Mouse (Mus musculus) embryonic facial prominence, embryonic 14.5 days (tissue): ENCODE results near the gene Glo1. TPM values are rescaled to one million over a fixed set of nuclear protein-coding genes. Genes with fewer than 3 reads are reported as not detected.

Experiments
- ATAC-seq: fragments of 200-750 bp; cut with Nextera tagmentation; 2 replicates; pipeline ENCODE4 v1.8.0; 2017; ENCODE audit warnings: low read depth, moderate number of reproducible peaks, moderate TSS enrichment
- DNase-seq: peaks from one replicate; pipeline ENCODE4 v3.0.0-alpha.2; 2015; ENCODE audit warnings: low spot score
- H3K27ac ChIP-seq: fragments of 300-500 bp; sonication (generic); replicated peaks from 2 replicates; pipeline ENCODE4 v1.5.1; 2014; ENCODE audit warnings: low read depth, mild to moderate bottlenecking, low read length, moderate library complexity
- H3K27me3 ChIP-seq: fragments of 300-500 bp; sonication (generic); replicated peaks from 2 replicates; pipeline ENCODE4 v1.6.1; 2014; ENCODE audit warnings: low read length; ENCODE audit not compliant: control insufficient read depth, insufficient read depth
- H3K36me3 ChIP-seq: fragments of 300-500 bp; sonication (generic); 2 replicates; pipeline ENCODE4 v1.6.1; 2014; ENCODE audit warnings: low read length, mixed read lengths; ENCODE audit not compliant: control insufficient read depth, insufficient read depth
- H3K4me1 ChIP-seq: fragments of 300-500 bp; sonication (generic); 2 replicates; pipeline ENCODE4 v1.6.1; 2014; ENCODE audit warnings: antibody characterized with exemption, low read length; ENCODE audit not compliant: control insufficient read depth, insufficient read depth
- H3K4me2 ChIP-seq: fragments of 300-500 bp; sonication (generic); 2 replicates; pipeline ENCODE4 v1.6.1; 2014; ENCODE audit warnings: low read depth, mild to moderate bottlenecking, low read length, moderate library complexity, mixed read lengths
- H3K4me3 ChIP-seq: fragments of 300-500 bp; sonication (generic); 2 replicates; pipeline ENCODE4 v1.5.1; 2014; ENCODE audit warnings: low read depth, mild to moderate bottlenecking, low read length
- H3K9ac ChIP-seq: fragments of 300-500 bp; sonication (generic); 2 replicates; pipeline ENCODE4 v1.6.1; 2014; ENCODE audit warnings: low read depth, mild to moderate bottlenecking, low read length, moderate library complexity, mixed read lengths
- H3K9me3 ChIP-seq: fragments of 300-500 bp; sonication (generic); 2 replicates; pipeline ENCODE4 v1.6.1; 2016; ENCODE audit warnings: low read length; ENCODE audit not compliant: control insufficient read depth
- WGBS: fragments of 180-500 bp; shearing (Covaris S2); extraction: QIAGEN DNeasy Blood & Tissue Kit; methylation state at CpG from one replicate; pipeline ENCODE4 v1.1.7; 2014; 5-methylcytosine and 5-hydroxymethylcytosine counted together
- polyA plus RNA-seq: library from polyadenylated mRNA; unstranded; fragments of >200 nt; fragmentation: Nextera tagmentation; extraction: Ambion mirVana; gene quantifications from 2 replicates; pipeline ENCODE4 v1.2.1, GENCODE M21; 2014

The Glo1 gene
- polyA plus RNA-seq, 1 experiment from 2014 or later: 214 TPM

- no peak for DNase-seq
- H3K27me3 ChIP-seq: no peaks in the 10 kb centered on the region
- no peak overlapping the region for H3K4me3 ChIP-seq
- WGBS: 64% methylated on average over 4 of the region's 4 CpGs
- no peak overlapping the region for H3K27ac ChIP-seq
- H3K36me3 ChIP-seq: no peaks in the 10 kb centered on the region
- ATAC-seq: no peak
- no peak overlapping the region for H3K9ac ChIP-seq
- no peak overlapping the region for H3K4me2 ChIP-seq
- no peaks in the 10 kb centered on the region for H3K9me3 ChIP-seq
- no peaks in the 10 kb centered on the region for H3K4me1 ChIP-seq
Observed at GRCm38 (mm10) chr17:30621450-30621849, 5.2 kb downstream of the Glo1 start.

GRCm38 (mm10) chr17:30620548-30620947, 6.1 kb downstream of the Glo1 start:
- Histone ChIP-seq H3K9ac (no peak overlapping the region), H3K4me3 (no peak overlapping the region), H3K36me3 (no peaks in the 10 kb centered on the region), H3K27me3 (no peaks in the 10 kb centered on the region), H3K27ac (no peak overlapping the region), H3K4me1 (no peaks in the 10 kb centered on the region), H3K9me3 (no peaks in the 10 kb centered on the region), H3K4me2 (no peak overlapping the region)
- WGBS: 66% methylated on average over 2 of the region's 2 CpGs
- ATAC-seq: no peak
- no peak for DNase-seq

- Histone ChIP-seq H3K9ac (no peak overlapping the region), H3K9me3 (no peaks in the 10 kb centered on the region), H3K4me3 (no peak overlapping the region), H3K36me3 (no peaks in the 10 kb centered on the region), H3K27ac (no peak overlapping the region), H3K27me3 (no peaks in the 10 kb centered on the region), H3K4me2 (no peak overlapping the region), H3K4me1 (no peaks in the 10 kb centered on the region)
- ATAC-seq (no peak), DNase-seq (peak; percentile 26)
- WGBS: 36% methylated on average over 2 of the region's 2 CpGs
Observed at GRCm38 (mm10) chr17:30619153-30619552, 7.5 kb downstream of the Glo1 start.

GRCm38 (mm10) chr17:30618136-30618891, 8.4 kb downstream of the Glo1 start:
- 84% methylated on average over 3 of the region's 3 CpGs for WGBS
- Histone ChIP-seq H3K36me3 (no peaks in the 10 kb centered on the region), H3K27ac (no peak overlapping the region), H3K9ac (no peak overlapping the region), H3K9me3 (no peaks in the 10 kb centered on the region), H3K4me1 (no peaks in the 10 kb centered on the region), H3K27me3 (no peaks in the 10 kb centered on the region), H3K4me3 (no peak overlapping the region), H3K4me2 (no peak overlapping the region)
- no peak for ATAC-seq
- no peak for DNase-seq

- H3K27me3 ChIP-seq: no peaks in the 10 kb centered on the region
- H3K4me1 ChIP-seq: peaks cover 4% of the 10 kb centered on the region
- H3K36me3 ChIP-seq: no peaks in the 10 kb centered on the region
- no peak for ATAC-seq
- no peak overlapping the region for H3K4me3 ChIP-seq
- H3K27ac ChIP-seq: no peak overlapping the region
- DNase-seq: no peak
- no peaks in the 10 kb centered on the region for H3K9me3 ChIP-seq
- H3K9ac ChIP-seq: no peak overlapping the region
- H3K4me2 ChIP-seq: no peak overlapping the region
- 88% methylated on average over 5 of the region's 5 CpGs for WGBS
Observed at GRCm38 (mm10) chr17:30616203-30616602, 10.5 kb downstream of the Glo1 start.

- H3K27ac ChIP-seq: no peak overlapping the region
- no peaks in the 10 kb centered on the region for H3K36me3 ChIP-seq
- ATAC-seq (no peak), DNase-seq (no peak)
- H3K4me1 ChIP-seq: peaks cover 11% of the 10 kb centered on the region
- H3K27me3 ChIP-seq: no peaks in the 10 kb centered on the region
- H3K9ac ChIP-seq: no peak overlapping the region
- H3K4me2 ChIP-seq: no peak overlapping the region
- no peaks in the 10 kb centered on the region for H3K9me3 ChIP-seq
- no peak overlapping the region for H3K4me3 ChIP-seq
Observed at GRCm38 (mm10) chr17:30613350-30613749, 13.3 kb downstream of the Glo1 start.

- peaks cover 16% of the 10 kb centered on the region for H3K4me1 ChIP-seq
- 0% methylated on average over 21 of the region's 34 CpGs for WGBS
- ATAC-seq: peak; percentile 100
Observed at GRCm38 (mm10) chr17:30612075-30612859, 14.4 kb downstream of the Glo1 start.

GRCm38 (mm10) chr17:30611221-30612074, 15.2 kb downstream of the Glo1 start:
- peak overlapping the region; percentile 76 for H3K4me3 ChIP-seq
- peaks cover 16% of the 10 kb centered on the region for H3K4me1 ChIP-seq
- H3K9me3 ChIP-seq: no peaks in the 10 kb centered on the region
- 0 out of 2 replicates have a peak, but pooled peaks cover 9% of the 10 kb centered on the region for H3K36me3 ChIP-seq
- peak overlapping the region; percentile 77 for H3K27ac ChIP-seq
- no peak for DNase-seq
- no peak for ATAC-seq
- peak overlapping the region; percentile 84 for H3K9ac ChIP-seq
- H3K27me3 ChIP-seq: no peaks in the 10 kb centered on the region
- H3K4me2 ChIP-seq: peak overlapping the region; percentile 60
- 22% methylated on average over 18 of the region's 18 CpGs for WGBS

More at GRCm38 (mm10) chr17:30612075-30612859, 14.4 kb downstream of the Glo1 start:
- Histone ChIP-seq H3K9ac (peak overlapping the region; percentile 84), H3K36me3 (0 out of 2 replicates have a peak, but pooled peaks cover 5% of the 10 kb centered on the region), H3K4me3 (peak overlapping the region; percentile 76), H3K9me3 (no peaks in the 10 kb centered on the region), H3K4me2 (peak overlapping the region; percentile 60), H3K27ac (peak overlapping the region; percentile 77), H3K27me3 (no peaks in the 10 kb centered on the region)
- DNase-seq: peak; percentile 98
